In the genomic region with DNA sequence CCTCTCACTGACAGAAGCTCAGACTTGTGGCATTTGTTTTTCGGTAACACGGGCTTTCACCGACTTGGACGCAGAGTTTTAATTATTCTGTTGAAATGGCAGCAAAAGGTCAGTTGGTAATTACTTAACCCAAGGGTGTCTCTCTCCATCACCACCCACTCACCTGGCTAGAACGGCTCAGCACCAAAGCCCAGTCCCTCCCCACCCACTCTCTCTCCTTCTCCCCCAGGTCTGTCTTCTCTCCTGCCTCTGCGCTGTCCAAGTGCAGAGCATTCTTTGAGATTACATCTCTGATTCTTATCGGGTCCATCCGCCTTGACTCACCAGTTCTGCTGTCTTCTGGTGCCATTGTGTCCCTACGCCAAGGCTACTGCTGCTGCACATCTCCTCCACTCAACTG, we compare ENCODE assay signal across 14 mouse cellular contexts.
"Had no signal": no experiment of that assay in that cellular context is flagged by ENCODE, and none has a peak within 500 bp of the region (broad histone marks: within the 10 kb centered on the region; RNA-seq: fewer than 3 reads in every experiment).

No protein-coding gene starts in this region.

- H3K4me2 ChIP-seq: neural tube, embryonic 15.5 days; stomach, embryonic 15.5 days had no signal

- H3K9ac ChIP-seq: neural tube, embryonic 15.5 days; stomach, embryonic 15.5 days had no signal

- H3K27ac ChIP-seq: neural tube, embryonic 15.5 days; stomach, embryonic 15.5 days; stomach, postnatal 0 days had no signal

- H3K4me3 ChIP-seq: neural tube, embryonic 15.5 days; stomach, embryonic 15.5 days had no signal

- H3K9me3 ChIP-seq: neural tube, embryonic 15.5 days; stomach, embryonic 15.5 days had no signal

- DNase-seq: retina, postnatal 1 day; right cerebral cortex, adult 18-20 months; right cerebral cortex, postnatal 14 days; right cerebral cortex, postnatal 25 days; right cerebral cortex, postnatal 4 days; spleen, adult 18-20 months; thymus, adult 18-20 months; thymus, adult 2 months; thymus, postnatal 14 days; thymus, postnatal 25 days; thymus, postnatal 36 days had no signal

- H3K27me3 ChIP-seq: neural tube, embryonic 15.5 days; stomach, embryonic 15.5 days had no signal

- H3K4me1 ChIP-seq: neural tube, embryonic 15.5 days; stomach, embryonic 15.5 days had no signal
